Mouse (Mus musculus): Measurements from ENCODE around the gene Akap13.

Akap13 gene

GRCm38 (mm10) chr7:75559119-75559518, 103.8 kb downstream of the Akap13 start:
- no peak for DNase-seq (ENCODE audit: low spot score in 2 of 2)

DNA sequence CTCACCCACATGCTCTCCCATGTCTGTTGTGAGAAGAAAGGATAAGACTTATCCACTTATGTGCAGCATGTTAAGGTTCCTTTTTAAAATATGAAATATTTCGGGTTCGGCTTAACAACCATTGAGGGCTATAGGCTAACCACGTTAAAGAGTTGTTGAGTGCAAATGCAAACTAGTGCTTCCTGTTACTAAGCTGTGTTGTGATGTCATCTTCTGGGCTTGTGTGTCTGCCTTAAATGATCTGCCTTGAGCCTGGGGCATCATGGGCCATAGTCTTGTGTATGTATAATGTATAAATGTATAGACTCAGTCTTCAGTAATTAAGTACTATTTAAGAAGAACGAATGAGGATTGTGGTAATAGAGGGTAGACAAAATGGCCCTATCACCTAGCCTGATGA, 104.6 kb downstream of the Akap13 start:
- DNase-seq (ENCODE audit: low spot score in 2 of 2): no peak

GRCm38 (mm10) chr7:75560566-75560965, 105.2 kb downstream of the Akap13 start:
- DNase-seq (ENCODE audit: low spot score in 2 of 2): no peak

GRCm38 (mm10) chr7:75561134-75561533, 105.8 kb downstream of the Akap13 start:
- DNase-seq (ENCODE audit: low spot score in 2 of 2): no peak

DNA sequence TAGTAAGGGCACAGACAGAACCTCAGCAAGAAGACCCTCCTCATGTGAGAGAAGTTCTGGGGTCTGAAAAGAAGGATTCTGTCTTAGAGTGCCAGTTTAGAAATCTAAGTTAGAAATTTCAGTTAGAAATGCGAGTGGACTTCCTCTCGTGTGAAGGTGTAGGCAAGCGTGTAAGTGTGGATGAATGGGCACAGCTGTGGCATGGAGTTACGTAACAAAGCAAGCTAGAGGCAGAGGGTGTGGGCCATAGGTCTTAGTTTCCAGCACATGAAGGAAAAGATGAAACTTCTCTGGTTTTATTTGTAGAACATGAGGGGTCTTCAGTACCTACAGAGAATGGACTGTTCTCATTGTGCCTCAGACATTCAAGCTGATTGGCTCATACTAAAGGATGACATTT, 112.9 kb downstream of the Akap13 start:
- no peak for DNase-seq (ENCODE audit: low spot score in 2 of 2)

- no peak for DNase-seq (ENCODE audit: low spot score in 2 of 2)
Measured at GRCm38 (mm10) chr7:75568883-75569282, 113.5 kb downstream of the Akap13 start.

- DNase-seq (ENCODE audit: low spot score in 2 of 2): no peak
Measured at GRCm38 (mm10) chr7:75570218-75570617, 114.9 kb downstream of the Akap13 start.

GRCm38 (mm10) chr7:75571078-75571477, 115.7 kb downstream of the Akap13 start:
- no peak for DNase-seq (ENCODE audit: low spot score in 2 of 2)

DNA sequence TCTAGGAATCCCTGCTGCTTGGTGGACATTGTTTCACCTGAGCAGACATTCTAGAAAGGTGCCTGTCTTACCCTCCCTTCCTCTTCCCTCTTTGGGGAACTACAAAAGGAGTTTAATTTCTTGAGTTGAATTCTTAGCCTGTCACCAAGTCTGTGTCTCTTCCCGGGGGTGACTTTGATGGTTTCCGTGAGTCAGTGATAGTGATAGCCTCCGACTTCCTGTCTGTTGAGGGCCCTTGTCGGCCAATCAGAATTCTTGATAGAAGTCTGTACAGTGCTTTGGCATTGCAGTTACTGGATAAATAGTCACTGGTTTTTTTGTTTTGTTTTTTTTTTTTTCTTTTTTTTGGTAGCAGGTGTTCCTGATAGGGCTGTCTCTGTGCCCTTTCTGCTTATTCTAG, 116.8 kb downstream of the Akap13 start:
- DNase-seq (ENCODE audit: low spot score in 2 of 2): no peak

DNA sequence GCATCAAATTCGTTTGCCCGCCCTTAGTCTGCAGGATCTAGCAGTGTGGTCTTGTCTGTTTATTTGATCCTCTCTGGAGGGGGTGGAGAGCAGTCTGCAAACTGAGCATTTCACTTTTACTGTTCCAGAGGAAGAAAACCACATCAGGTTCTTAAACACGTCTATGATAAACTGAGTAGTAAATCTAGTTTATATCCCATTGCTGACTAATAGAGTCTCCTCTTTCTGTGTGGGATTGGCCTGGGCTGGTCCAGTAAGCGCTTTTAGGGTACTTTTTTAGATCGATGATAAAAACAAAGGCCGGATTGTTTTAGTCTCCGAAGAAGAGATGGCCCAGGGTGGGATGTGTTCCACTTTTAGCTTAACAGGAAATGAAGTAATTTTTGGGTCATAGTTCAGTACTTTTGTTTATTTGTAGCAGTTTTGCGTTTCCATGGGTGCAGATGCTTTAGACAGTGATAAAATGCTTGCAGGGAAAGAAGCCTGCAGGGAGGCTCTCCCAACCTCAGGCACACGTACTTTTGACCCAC, 119.9 kb downstream of the Akap13 start:
- no peak for DNase-seq (ENCODE audit: low spot score in 2 of 2)

GRCm38 (mm10) chr7:75575800-75576585, 120.7 kb downstream of the Akap13 start:
- DNase-seq (ENCODE audit: low spot score in 2 of 2): no peak

DNA sequence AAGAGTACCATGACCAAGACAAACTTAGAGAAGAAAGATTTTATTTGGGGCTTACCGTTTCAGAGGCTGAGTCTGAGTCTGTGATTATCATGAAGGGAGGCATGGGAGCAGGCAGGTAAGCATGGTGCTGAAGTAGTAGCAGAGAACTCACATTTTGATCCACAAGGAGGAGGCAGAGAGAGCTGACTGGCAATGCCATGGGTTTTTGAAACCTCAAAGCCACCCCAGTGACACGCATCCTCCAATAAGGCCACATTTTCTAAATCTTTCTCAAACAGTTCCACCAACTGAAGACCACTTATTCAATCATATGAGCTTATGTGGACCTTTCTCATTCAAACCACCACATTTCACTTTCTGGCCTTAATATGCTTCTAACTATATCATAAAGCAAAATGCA, 121.5 kb downstream of the Akap13 start:
- DNase-seq (ENCODE audit: low spot score in 2 of 2): no peak

DNA sequence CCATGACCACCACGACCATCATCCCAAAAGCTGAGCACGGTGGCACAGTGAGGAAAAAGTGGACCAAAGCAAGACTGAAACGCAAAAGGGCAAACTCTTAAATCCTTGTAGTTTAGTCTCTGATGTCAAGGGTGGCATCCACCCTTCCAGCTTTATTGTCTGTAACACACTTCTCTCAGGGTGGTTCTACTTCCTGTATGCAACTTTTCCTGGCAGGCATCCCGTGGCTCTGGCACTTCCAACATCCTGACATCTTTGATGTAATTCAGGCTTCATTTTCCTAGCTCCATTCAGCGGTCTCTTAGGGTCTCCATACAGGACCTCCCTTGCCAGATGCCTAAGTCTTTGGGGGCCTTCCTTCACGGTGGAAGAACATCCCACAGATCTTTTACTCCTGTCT, 122.0 kb downstream of the Akap13 start:
- DNase-seq (ENCODE audit: low spot score in 2 of 2): no peak

DNA sequence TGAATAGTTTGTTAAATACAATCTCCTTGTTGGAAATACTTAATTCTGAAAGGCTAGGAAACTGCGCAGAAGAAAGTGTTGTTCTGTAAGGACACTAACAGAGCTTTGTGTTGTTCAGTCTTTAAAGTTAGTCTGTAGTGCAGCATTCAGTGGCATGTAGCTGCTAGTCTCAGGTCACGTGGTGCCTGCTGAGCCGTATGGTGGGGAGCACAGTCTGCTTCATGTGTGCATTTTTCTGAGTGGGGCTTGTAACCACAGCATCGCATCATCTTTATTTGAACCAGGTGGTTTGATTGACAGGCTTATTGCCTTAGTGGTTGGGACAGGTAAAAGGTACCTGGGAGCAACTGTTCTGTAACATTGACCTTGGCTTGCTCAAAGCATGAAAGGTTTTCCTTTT, 123.3 kb downstream of the Akap13 start:
- DNase-seq (ENCODE audit: low spot score in 2 of 2): no peak

GRCm38 (mm10) chr7:75582091-75582490, 126.8 kb downstream of the Akap13 start:
- DNase-seq (ENCODE audit: low spot score in 2 of 2): no peak

- no peak for DNase-seq (ENCODE audit: low spot score in 2 of 2)
Measured at GRCm38 (mm10) chr7:75584100-75584499, 128.8 kb downstream of the Akap13 start.

DNA sequence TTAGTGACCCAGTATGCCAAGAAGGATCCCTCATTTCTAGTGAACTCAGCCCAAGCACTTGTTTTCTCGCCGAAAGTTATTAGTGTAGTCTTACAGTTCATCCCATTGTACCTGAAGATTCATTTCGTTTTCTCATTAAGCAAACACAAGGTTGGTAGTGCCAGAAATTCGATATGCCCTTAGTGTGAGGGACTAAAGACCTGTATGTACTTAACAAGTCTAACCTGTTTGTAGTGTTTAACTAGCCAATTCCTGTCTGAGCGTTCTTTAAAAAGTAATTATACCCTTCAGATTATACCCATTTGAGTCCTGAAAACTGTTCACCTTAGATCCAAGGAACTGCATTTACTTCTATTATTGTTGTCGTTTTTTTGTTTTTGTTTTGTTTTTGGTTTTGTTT, 130.1 kb downstream of the Akap13 start:
- DNase-seq (ENCODE audit: low spot score in 2 of 2): no peak

- no peak for DNase-seq (ENCODE audit: low spot score in 2 of 2)
Measured at GRCm38 (mm10) chr7:75586113-75586512, 130.8 kb downstream of the Akap13 start.

DNA sequence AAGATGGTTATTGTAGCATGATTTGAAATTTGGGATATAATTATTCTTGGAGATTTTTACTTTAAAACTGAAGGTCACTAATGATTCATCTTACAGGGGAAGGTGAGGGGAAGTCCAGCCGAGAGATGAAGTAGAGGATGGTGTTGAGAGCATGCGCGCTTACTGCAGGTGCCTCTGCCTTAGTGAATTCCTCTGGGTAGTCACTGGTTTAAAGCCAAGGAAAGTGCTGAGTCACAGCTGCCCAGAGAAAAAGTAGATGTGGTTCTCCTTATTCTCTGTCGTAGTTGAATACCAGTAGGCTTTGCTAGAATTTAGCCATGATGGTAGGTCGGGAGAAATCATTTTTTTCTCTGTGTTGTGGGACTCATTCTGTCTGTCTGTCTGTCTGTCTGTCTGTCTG, 132.4 kb downstream of the Akap13 start:
- DNase-seq (ENCODE audit: low spot score in 2 of 2): no peak

GRCm38 (mm10) chr7:75589304-75589973, 134.1 kb downstream of the Akap13 start:
- DNase-seq (ENCODE audit: low spot score in 2 of 2): no peak

- DNase-seq (ENCODE audit: low spot score in 2 of 2): no peak
Measured at GRCm38 (mm10) chr7:75591961-75592360, 136.6 kb downstream of the Akap13 start.

- DNase-seq (ENCODE audit: low spot score in 2 of 2): no peak
Measured at GRCm38 (mm10) chr7:75594801-75595200, 139.5 kb downstream of the Akap13 start.

- no peak for DNase-seq (ENCODE audit: low spot score in 2 of 2)
Measured at GRCm38 (mm10) chr7:75595268-75595667, 139.9 kb downstream of the Akap13 start.

Measured in right cerebral cortex, postnatal 36 days (tissue).